Mouse (Mus musculus) ES-Bruce4 (cell line): ENCODE data around the gene Nrl.

Experiments
- CTCF ChIP-seq: IDR thresholded peaks from one replicate; pipeline ENCODE4 v1.8.1; 2011; ENCODE audit warnings: low read depth, low read length
- EP300 ChIP-seq: IDR thresholded peaks from 2 replicates; pipeline ENCODE4 v1.6.1; 2011; ENCODE audit warnings: low read depth, low read length; ENCODE audit not compliant: insufficient read depth

GRCm38 (mm10) chr14:55559799-55560201 is 35.0 kb upstream of the Nrl start, which contains the start of gene Dcaf11:
- TF ChIP-seq CTCF (no peak), EP300 (0 out of 2 replicates have a peak, but pooled peaks have one; percentile 67)
